Mouse (Mus musculus): ENCODE results near the gene Akt2. TPM values are rescaled to one million over a fixed set of nuclear protein-coding genes. Genes with fewer than 3 reads are reported as not detected.

Akt2 gene
- polyA plus RNA-seq, 1 experiment from 2014 or later: 35.8 TPM

DNA sequence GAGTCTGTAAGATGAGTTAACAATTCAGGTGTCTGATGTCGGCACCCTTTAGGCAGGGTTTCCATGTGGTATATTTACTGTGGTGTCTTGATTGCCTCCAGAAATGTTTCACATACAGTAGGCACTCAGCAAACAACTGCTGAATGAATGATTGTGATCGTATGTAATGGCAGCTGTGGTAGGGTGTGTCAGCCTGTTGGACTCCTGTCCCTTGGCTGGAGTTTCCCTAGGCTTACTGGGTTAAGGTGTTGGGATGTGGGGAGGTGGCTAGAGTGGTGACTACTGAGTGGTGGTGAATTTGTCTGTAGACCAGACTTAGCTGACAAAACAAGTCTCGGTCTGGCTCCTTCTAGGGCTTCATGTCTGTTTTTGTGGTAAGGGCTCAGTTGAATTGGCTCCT is 19.0 kb downstream of the Akt2 start:
- Histone ChIP-seq H3K4me2 (replicated peaks; ENCODE audit: low read depth) (no peak overlapping the region), H3K4me1 (replicated peaks; ENCODE audit: control insufficient read depth, insufficient read depth, low read length) (0 out of 2 replicates have a peak, but pooled peaks cover 3% of the 10 kb centered on the region), H3K9me3 (ENCODE audit: control insufficient read depth) (no peaks in the 10 kb centered on the region), H3K9ac (ENCODE audit: low read depth, low read length) (no peak overlapping the region), H3K27ac (ENCODE audit: low read depth, low read length) (no peak overlapping the region), H3K27me3 (replicated peaks; ENCODE audit: control insufficient read depth, insufficient read depth, low read length) (no peaks in the 10 kb centered on the region), H3K4me3 (ENCODE audit: low read depth, low read length) (no peak overlapping the region), H3K36me3 (ENCODE audit: control insufficient read depth, insufficient read depth) (peaks cover 32% of the 10 kb centered on the region)
- no peak for TF ChIP-seq CTCF (IDR thresholded peaks at IDR 0.05; ENCODE audit: low read depth)
- ATAC-seq: peak; percentile 28; the same call in 1 of the 2 replicates
- WGBS: 80% methylated on average over 3 of the region's 3 CpGs

DNA sequence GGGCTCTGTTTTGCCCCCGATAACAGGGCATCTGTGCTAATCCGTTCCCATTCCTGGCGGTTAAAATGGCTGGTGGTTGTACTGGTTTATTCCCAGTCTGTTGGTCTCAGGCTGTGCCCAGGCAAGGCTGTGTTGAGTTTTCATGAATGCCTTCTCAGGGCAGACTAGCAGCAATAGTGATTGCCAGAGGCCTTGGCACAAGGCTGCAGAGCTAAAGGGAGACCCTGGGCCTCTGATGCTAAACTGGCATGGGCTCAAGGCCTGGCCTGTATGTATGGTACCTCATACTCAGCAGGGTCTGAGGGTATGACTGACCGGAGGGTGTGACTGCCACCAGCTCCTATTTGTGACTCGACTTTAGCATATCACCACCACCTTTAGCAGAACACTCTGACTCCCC is 19.5 kb downstream of the Akt2 start:
- no peak for TF ChIP-seq CTCF (IDR thresholded peaks at IDR 0.05; ENCODE audit: low read depth)
- Histone ChIP-seq H3K4me2 (replicated peaks; ENCODE audit: low read depth) (no peak overlapping the region), H3K9me3 (ENCODE audit: control insufficient read depth) (no peaks in the 10 kb centered on the region), H3K27ac (ENCODE audit: low read depth, low read length) (no peak overlapping the region), H3K36me3 (ENCODE audit: control insufficient read depth, insufficient read depth) (peaks cover 32% of the 10 kb centered on the region), H3K27me3 (replicated peaks; ENCODE audit: control insufficient read depth, insufficient read depth, low read length) (no peaks in the 10 kb centered on the region), H3K4me1 (replicated peaks; ENCODE audit: control insufficient read depth, insufficient read depth, low read length) (0 out of 2 replicates have a peak, but pooled peaks cover 3% of the 10 kb centered on the region), H3K9ac (ENCODE audit: low read depth, low read length) (no peak overlapping the region), H3K4me3 (ENCODE audit: low read depth, low read length) (no peak overlapping the region)
- 91% methylated on average over 5 of the region's 5 CpGs for WGBS
- no peak for ATAC-seq

GRCm38 (mm10) chr7:27612940-27613339 is 21.6 kb downstream of the Akt2 start:
- Histone ChIP-seq H3K36me3 (ENCODE audit: control insufficient read depth, insufficient read depth) (peaks cover 51% of the 10 kb centered on the region), H3K4me1 (replicated peaks; ENCODE audit: control insufficient read depth, insufficient read depth, low read length) (no peaks in the 10 kb centered on the region), H3K9ac (ENCODE audit: low read depth, low read length) (no peak overlapping the region), H3K27me3 (replicated peaks; ENCODE audit: control insufficient read depth, insufficient read depth, low read length) (no peaks in the 10 kb centered on the region), H3K4me3 (ENCODE audit: low read depth, low read length) (no peak overlapping the region), H3K4me2 (replicated peaks; ENCODE audit: low read depth) (no peak overlapping the region), H3K27ac (ENCODE audit: low read depth, low read length) (no peak overlapping the region), H3K9me3 (ENCODE audit: control insufficient read depth) (no peaks in the 10 kb centered on the region)
- no peak for TF ChIP-seq CTCF (IDR thresholded peaks at IDR 0.05; ENCODE audit: low read depth)
- no peak for ATAC-seq
- WGBS: 82% methylated on average over 4 of the region's 4 CpGs

DNA sequence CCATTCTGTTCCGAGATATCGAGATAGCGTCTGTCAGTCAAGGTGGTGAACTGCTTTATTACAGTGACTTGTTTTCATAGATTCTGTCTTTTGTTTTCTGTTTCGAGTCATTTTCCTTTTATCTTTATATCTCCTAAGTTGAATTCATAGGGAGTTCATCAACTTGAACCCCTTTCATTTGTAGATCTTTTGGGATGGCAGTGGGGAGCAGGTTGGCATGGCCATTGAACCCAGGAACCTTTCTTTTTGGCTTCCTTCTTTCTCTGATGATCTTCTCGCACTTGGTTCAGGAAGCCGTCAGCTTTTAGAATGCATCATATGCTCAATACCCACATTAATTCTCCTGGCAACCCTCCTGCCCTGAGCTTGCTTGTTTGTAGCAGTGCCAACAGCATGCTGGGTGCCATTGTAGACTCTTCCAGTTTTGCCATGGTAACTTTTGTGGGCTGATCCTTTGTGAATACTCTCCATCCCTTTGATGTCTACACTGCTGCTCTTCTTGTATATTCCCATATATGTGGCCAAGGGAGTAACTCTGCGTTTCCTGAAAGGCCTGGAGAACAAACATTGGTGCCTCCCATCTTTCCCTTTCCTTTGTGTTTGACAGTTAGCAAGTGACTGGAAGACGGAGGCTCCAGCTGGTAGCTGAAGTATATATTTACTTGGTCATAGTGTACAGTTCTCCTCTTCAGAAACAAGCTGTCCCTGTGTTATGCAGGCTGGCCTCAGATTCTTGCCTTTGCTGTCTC is 22.6 kb downstream of the Akt2 start:
- Histone ChIP-seq H3K4me2 (replicated peaks; ENCODE audit: low read depth) (no peak overlapping the region), H3K4me3 (ENCODE audit: low read depth, low read length) (no peak overlapping the region), H3K4me1 (replicated peaks; ENCODE audit: control insufficient read depth, insufficient read depth, low read length) (no peaks in the 10 kb centered on the region), H3K36me3 (ENCODE audit: control insufficient read depth, insufficient read depth) (peaks cover 51% of the 10 kb centered on the region), H3K27ac (ENCODE audit: low read depth, low read length) (no peak overlapping the region), H3K27me3 (replicated peaks; ENCODE audit: control insufficient read depth, insufficient read depth, low read length) (no peaks in the 10 kb centered on the region), H3K9ac (ENCODE audit: low read depth, low read length) (no peak overlapping the region), H3K9me3 (ENCODE audit: control insufficient read depth) (no peaks in the 10 kb centered on the region)
- ATAC-seq: no peak
- 76% methylated on average over 8 of the region's 8 CpGs for WGBS
- no peak for TF ChIP-seq CTCF (IDR thresholded peaks at IDR 0.05; ENCODE audit: low read depth)

DNA sequence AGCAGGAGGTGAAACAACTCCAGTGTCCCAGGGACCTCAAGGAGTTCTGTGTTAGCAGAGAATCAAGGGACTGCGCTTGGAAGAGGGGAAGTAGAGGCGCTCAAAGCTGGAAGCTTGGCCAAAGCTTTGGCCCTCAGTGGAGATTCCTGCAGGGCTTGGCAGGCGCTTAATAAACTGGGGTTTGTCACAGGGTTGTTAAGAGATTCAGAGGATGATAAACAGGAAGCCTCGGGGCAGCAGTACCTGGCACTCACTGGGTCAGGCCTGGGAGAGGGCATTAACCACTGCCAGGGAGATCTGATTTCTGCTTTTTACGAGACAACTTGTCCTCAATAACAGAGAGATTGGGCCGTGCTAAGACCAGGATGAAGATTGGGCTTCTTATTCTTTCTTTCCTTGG is 29.7 kb downstream of the Akt2 start:
- TF ChIP-seq CTCF (IDR thresholded peaks at IDR 0.05; ENCODE audit: low read depth): no peak
- no peak overlapping the region for H3K27ac ChIP-seq (ENCODE audit: low read depth, low read length)
- 76% methylated on average over 6 of the region's 6 CpGs for WGBS
- H3K4me3 ChIP-seq (ENCODE audit: low read depth, low read length): no peak overlapping the region
- H3K4me2 ChIP-seq (replicated peaks; ENCODE audit: low read depth): no peak overlapping the region
- no peak for ATAC-seq
- H3K27me3 ChIP-seq (replicated peaks; ENCODE audit: control insufficient read depth, insufficient read depth, low read length): no peaks in the 10 kb centered on the region
- H3K36me3 ChIP-seq (ENCODE audit: control insufficient read depth, insufficient read depth): peaks cover 96% of the 10 kb centered on the region
- no peak overlapping the region for H3K9ac ChIP-seq (ENCODE audit: low read depth, low read length)
- H3K4me1 ChIP-seq (replicated peaks; ENCODE audit: control insufficient read depth, insufficient read depth, low read length): no peaks in the 10 kb centered on the region
- H3K9me3 ChIP-seq (ENCODE audit: control insufficient read depth): no peaks in the 10 kb centered on the region

- WGBS: 90% methylated on average over 1 of the region's 1 CpGs
- H3K27ac ChIP-seq (ENCODE audit: low read depth, low read length): no peak overlapping the region
Measured at GRCm38 (mm10) chr7:27622234-27622633, 30.9 kb downstream of the Akt2 start.

More at GRCm38 (mm10) chr7:27622234-27622633, 30.9 kb downstream of the Akt2 start:
- no peaks in the 10 kb centered on the region for H3K4me1 ChIP-seq (replicated peaks; ENCODE audit: control insufficient read depth, insufficient read depth, low read length)
- no peak overlapping the region for H3K4me3 ChIP-seq (ENCODE audit: low read depth, low read length)
- no peak overlapping the region for H3K9ac ChIP-seq (ENCODE audit: low read depth, low read length)
- H3K27me3 ChIP-seq (replicated peaks; ENCODE audit: control insufficient read depth, insufficient read depth, low read length): no peaks in the 10 kb centered on the region
- H3K4me2 ChIP-seq (replicated peaks; ENCODE audit: low read depth): no peak overlapping the region
- peaks cover 94% of the 10 kb centered on the region for H3K36me3 ChIP-seq (ENCODE audit: control insufficient read depth, insufficient read depth)
- TF ChIP-seq CTCF (IDR thresholded peaks at IDR 0.05; ENCODE audit: low read depth): no peak
- no peak for ATAC-seq
- no peaks in the 10 kb centered on the region for H3K9me3 ChIP-seq (ENCODE audit: control insufficient read depth)

Measured in intestine, postnatal 0 days (tissue).